Mouse (Mus musculus): ENCODE results near the gene Fam129c. TPM values are rescaled to one million over a fixed set of nuclear protein-coding genes. Genes with fewer than 3 reads are reported as not detected.
A peak's percentile ranks its signal among the peaks of the same experiment; 100 is the strongest.

Gene Fam129c
- polyA plus RNA-seq, 1 experiment, result 2.4 TPM

DNA sequence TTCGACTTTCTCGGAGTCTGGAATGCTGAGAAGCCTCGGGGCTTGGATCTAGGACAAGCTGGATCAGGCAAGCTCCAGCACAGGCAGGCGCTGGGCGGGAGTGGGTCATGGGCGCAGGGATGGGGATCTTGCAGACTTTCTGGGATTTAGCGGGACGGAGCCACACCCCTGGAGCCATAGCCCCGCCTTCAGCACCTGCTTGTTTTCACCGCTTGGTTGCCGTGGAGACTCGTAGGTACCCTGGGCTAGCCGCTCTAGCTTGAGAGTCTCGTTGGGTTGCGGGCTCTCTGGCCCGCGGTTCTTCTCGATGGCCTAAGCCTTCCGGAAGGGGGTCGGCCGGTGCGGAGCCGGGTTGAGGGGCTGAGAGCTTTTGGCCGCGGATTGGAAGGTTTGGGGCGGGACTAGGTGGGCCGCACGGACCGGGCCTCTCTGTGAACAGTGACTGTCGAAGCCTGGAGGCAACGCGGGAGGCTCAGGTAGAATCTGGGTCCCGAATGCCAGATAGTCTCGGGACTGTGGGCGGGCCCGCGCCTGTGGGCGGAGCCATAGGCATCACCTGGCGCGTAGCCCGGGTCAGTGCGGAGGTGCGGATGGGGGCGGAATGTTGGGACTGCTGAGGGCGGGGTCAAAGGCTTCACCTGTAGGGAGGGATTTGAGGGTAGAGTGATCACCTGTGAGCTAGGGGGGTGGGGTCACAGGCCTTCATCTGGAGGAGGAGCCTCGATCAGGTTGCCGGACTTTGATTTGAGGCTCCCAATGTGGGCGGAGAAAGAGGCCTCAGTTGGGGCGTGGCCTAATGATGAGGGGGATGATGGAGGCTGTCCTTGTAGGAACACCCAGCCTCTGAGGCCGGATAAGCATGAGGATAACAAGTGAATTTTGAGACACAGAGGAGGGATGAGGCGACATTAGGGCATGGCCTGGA is 27.8 kb upstream of the Fam129c start:
- no peaks in the 10 kb centered on the region for H3K27me3 ChIP-seq (ENCODE audit: control insufficient read depth, insufficient read depth, insufficient read length)
- TF ChIP-seq MYOD1 (IDR thresholded peaks at IDR 0.05; ENCODE audit: control insufficient read depth, insufficient read length, low read depth), result no peak
- H3ac ChIP-seq (ENCODE audit: control insufficient read depth, insufficient read length, low read depth), result peak overlapping the region; percentile 11
- H3K79me3 ChIP-seq (ENCODE audit: low read depth), result no peaks in the 10 kb centered on the region
- no peak overlapping the region for H3K4me3 ChIP-seq (ENCODE audit: insufficient read depth, poor library complexity, severe bottlenecking)
- H3K79me2 ChIP-seq (ENCODE audit: control insufficient read depth, insufficient read depth), result no peaks in the 10 kb centered on the region
- no peaks in the 10 kb centered on the region for H3K36me3 ChIP-seq (ENCODE audit: control insufficient read depth, insufficient read depth)

DNA sequence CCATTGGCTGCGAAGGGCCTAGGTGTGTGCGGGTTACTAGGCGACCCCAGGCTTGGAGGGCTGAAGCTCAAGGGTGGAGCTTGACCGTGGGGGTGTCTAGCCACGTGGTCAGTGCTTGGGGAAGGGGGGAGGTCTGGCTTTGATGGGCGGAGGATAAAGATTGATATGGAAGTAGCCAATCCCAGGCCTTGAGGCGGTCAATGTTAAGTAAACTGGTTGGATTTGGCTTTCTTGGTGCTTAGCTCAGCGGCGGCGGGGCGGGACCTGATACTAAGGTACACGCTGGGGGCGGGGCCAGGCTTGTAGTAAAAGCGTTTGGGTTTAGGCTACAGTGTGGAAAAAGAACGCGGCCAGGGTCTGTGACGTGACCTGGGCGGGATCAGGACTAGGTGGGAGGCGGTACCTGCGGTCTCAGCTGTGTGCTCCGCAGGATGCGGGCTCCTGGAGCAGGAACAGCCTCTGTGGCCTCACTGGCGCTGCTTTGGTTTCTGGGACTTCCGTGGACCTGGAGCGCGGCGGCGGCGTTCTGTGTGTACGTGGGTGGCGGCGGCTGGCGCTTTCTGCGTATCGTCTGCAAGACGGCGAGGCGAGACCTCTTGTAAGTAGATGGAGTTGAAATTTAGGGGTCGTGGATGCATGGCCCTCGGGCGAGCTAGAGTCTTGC is 27.0 kb upstream of the Fam129c start:
- H3K79me3 ChIP-seq (ENCODE audit: low read depth), result no peaks in the 10 kb centered on the region
- H3K79me2 ChIP-seq (ENCODE audit: control insufficient read depth, insufficient read depth), result no peaks in the 10 kb centered on the region
- peak overlapping the region; percentile 66 for H3ac ChIP-seq (ENCODE audit: control insufficient read depth, insufficient read length, low read depth)
- no peaks in the 10 kb centered on the region for H3K27me3 ChIP-seq (ENCODE audit: control insufficient read depth, insufficient read depth, insufficient read length)
- peak overlapping the region; percentile 25 for H3K4me3 ChIP-seq (ENCODE audit: insufficient read depth, poor library complexity, severe bottlenecking)
- no peak for TF ChIP-seq CEBPB (IDR thresholded peaks at IDR 0.05; ENCODE audit: low read depth)
- TF ChIP-seq USF1 (IDR thresholded peaks at IDR 0.05; ENCODE audit: low read depth), result peak; percentile 77
- TF ChIP-seq MYOG (IDR thresholded peaks at IDR 0.05; ENCODE audit: control insufficient read depth, extremely low read depth, insufficient read length), result no peak
- no peaks in the 10 kb centered on the region for H3K36me3 ChIP-seq (ENCODE audit: control insufficient read depth, insufficient read depth)

DNA sequence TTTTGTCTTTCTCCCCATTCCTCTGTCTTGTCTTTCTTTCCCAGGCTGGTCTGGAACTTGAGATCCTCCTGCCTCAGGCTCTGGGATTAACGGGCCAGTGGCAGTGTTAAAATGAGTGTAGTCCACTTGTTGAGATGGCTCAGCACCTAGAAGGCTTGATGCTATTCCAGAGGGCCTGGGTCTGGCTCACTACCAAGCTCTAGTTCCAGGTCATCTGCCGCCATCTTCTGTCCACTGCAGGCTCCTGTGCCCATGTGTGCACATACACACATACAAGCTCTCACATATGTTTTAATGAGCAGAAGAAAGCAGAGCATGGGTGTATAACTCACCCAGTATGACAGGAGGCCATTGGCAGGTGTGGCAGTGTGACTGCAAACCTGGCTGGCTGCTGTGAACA is 25.4 kb upstream of the Fam129c start:
- Histone ChIP-seq H3ac (ENCODE audit: control insufficient read depth, insufficient read length, low read depth) (no peak overlapping the region), H3K36me3 (ENCODE audit: control insufficient read depth, insufficient read depth) (no peaks in the 10 kb centered on the region)
- TF ChIP-seq MAX (IDR thresholded peaks at IDR 0.05), result no peak
- no peak for TF ChIP-seq USF1 (IDR thresholded peaks at IDR 0.05; ENCODE audit: low read depth)
- no peak for TF ChIP-seq MYOG (IDR thresholded peaks at IDR 0.05; ENCODE audit: control insufficient read depth, extremely low read depth, insufficient read length)
- TF ChIP-seq CEBPB (IDR thresholded peaks at IDR 0.05; ENCODE audit: low read depth), result no peak
- no peak for TF ChIP-seq MYOD1 (IDR thresholded peaks at IDR 0.05; ENCODE audit: control insufficient read depth, insufficient read length, low read depth)
- no peak for TF ChIP-seq FOSL1 (IDR thresholded peaks at IDR 0.05; ENCODE audit: insufficient read depth, low read length, poor library complexity, severe bottlenecking)
- no peak for TF ChIP-seq CTCF (IDR thresholded peaks at IDR 0.05; ENCODE audit: control insufficient read depth, insufficient read depth, insufficient read length)

DNA sequence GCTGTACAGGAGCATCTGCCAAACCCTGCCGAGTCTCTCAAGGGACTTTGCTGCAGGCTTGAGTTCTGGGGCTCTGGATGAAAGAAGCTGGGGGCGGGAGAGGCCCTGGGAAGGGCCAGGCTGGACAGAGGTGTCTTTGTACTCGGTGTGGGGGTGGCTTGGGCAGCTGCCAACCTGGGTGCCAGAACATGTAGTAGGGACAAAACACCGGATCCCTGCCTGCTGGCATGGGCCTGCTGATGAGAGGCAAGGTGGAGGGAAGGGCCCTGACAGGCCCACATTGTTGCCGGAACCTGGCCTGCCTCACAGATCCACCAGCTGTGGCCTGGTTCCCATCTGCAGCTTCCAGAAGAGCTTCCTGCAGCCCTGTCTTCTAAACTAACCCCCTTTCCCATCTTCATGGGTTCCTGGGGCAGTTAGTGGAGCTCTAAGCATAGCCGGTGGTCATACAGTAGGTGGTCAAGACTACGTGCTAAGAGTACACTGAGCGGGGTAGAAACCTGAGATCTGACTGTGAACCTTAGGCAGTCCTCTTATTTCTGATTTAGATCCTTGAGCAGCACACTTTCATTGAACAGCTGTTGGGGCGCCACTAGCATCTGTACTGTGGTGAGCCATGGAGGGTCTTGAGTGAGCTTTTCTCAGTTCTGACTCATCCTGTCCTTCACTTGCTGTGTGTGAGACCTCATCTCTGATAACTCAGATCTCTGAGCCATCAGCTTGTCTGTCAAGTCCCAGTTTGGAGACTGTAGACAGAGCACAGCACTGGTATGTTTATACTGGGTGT is 24.4 kb upstream of the Fam129c start:
- Histone ChIP-seq H3K79me3 (ENCODE audit: low read depth) (no peaks in the 10 kb centered on the region), H3K36me3 (ENCODE audit: control insufficient read depth, insufficient read depth) (no peaks in the 10 kb centered on the region), H3ac (ENCODE audit: control insufficient read depth, insufficient read length, low read depth) (no peak overlapping the region), H3K4me3 (ENCODE audit: insufficient read depth, poor library complexity, severe bottlenecking) (no peak overlapping the region), H3K27me3 (ENCODE audit: control insufficient read depth, insufficient read depth, insufficient read length) (no peaks in the 10 kb centered on the region), H3K79me2 (ENCODE audit: control insufficient read depth, insufficient read depth) (no peaks in the 10 kb centered on the region)
- no peak for TF ChIP-seq USF1 (IDR thresholded peaks at IDR 0.05; ENCODE audit: low read depth)
- no peak for TF ChIP-seq CEBPB (IDR thresholded peaks at IDR 0.05; ENCODE audit: low read depth)
- TF ChIP-seq MYOG (IDR thresholded peaks at IDR 0.05; ENCODE audit: control insufficient read depth, extremely low read depth, insufficient read length), result no peak
- TF ChIP-seq MAX (IDR thresholded peaks at IDR 0.05), result no peak
- peak; percentile 68 for TF ChIP-seq MYOD1 (IDR thresholded peaks at IDR 0.05; ENCODE audit: control insufficient read depth, insufficient read length, low read depth)
- TF ChIP-seq CTCF (IDR thresholded peaks at IDR 0.05; ENCODE audit: control insufficient read depth, insufficient read depth, insufficient read length), result no peak
- no peak for TF ChIP-seq FOSL1 (IDR thresholded peaks at IDR 0.05; ENCODE audit: insufficient read depth, low read length, poor library complexity, severe bottlenecking)

More for the DNA sequence above, 25.4 kb upstream of the Fam129c start:
- Histone ChIP-seq H3K79me2 (ENCODE audit: control insufficient read depth, insufficient read depth) (no peaks in the 10 kb centered on the region), H3K79me3 (ENCODE audit: low read depth) (no peaks in the 10 kb centered on the region), H3K27me3 (ENCODE audit: control insufficient read depth, insufficient read depth, insufficient read length) (no peaks in the 10 kb centered on the region), H3K4me3 (ENCODE audit: insufficient read depth, poor library complexity, severe bottlenecking) (no peak overlapping the region)

DNA sequence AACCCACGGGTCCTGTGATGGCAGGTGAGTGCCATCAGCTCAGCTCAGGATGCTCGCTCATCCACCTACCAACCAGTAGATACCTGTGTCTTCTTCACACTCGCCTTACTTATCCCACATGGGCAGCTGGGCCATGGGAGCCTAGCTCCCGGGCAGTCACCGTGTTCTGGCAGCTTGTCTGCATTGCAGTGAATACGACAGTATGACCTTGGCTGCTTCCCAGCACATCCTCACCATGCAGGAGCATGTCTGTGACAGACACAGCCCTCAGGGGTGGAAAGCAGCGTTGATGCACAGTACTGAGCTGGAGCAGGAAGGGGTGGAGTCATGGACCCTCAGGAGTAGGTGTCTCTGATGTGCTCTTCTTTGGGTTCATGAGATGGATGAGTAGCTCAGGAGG is 23.0 kb upstream of the Fam129c start:
- H3K27me3 ChIP-seq (ENCODE audit: control insufficient read depth, insufficient read depth, insufficient read length), result no peaks in the 10 kb centered on the region
- no peaks in the 10 kb centered on the region for H3K79me3 ChIP-seq (ENCODE audit: low read depth)
- H3K4me3 ChIP-seq (ENCODE audit: insufficient read depth, poor library complexity, severe bottlenecking), result no peak overlapping the region
- TF ChIP-seq FOSL1 (IDR thresholded peaks at IDR 0.05; ENCODE audit: insufficient read depth, low read length, poor library complexity, severe bottlenecking), result no peak
- no peak for TF ChIP-seq CTCF (IDR thresholded peaks at IDR 0.05; ENCODE audit: control insufficient read depth, insufficient read depth, insufficient read length)
- TF ChIP-seq CEBPB (IDR thresholded peaks at IDR 0.05; ENCODE audit: low read depth), result no peak
- no peaks in the 10 kb centered on the region for H3K36me3 ChIP-seq (ENCODE audit: control insufficient read depth, insufficient read depth)
- H3K79me2 ChIP-seq (ENCODE audit: control insufficient read depth, insufficient read depth), result peaks cover 3% of the 10 kb centered on the region
- H3ac ChIP-seq (ENCODE audit: control insufficient read depth, insufficient read length, low read depth), result no peak overlapping the region

Measured in C2C12 (cell line).